Mouse (Mus musculus): ENCODE measurements around the gene Tnfrsf12a. TPM values are rescaled to one million over a fixed set of nuclear protein-coding genes. Genes with fewer than 3 reads are reported as not detected.

Tnfrsf12a gene
- polyA plus RNA-seq, 1 experiment from 2014 or later = 24.8 TPM

DNA sequence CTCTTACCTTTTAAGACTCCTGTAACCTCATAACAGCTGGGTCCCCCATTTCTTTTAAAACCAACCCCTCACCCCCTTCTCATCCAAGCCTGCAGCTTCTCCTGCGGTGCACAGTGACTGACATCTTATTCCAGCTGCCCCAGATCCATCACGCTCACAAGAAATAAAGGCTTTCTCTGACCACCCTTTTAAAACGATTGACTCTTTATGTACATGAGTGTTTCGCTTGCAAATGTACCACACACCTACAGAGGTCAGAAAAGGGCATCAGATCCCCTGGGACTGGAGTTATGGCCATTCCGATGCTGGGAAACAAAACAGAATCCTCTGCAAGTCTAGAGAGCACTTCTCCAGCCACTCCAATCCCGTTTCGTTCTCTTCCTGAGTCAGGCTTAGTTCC, 49.5 kb downstream of the Tnfrsf12a start:
- Histone ChIP-seq H3K27ac (no peak overlapping the region), H3K9me3 (no peaks in the 10 kb centered on the region), H3K4me1 (replicated peaks) (0 out of 2 replicates have a peak, but pooled peaks cover 3% of the 10 kb centered on the region), H3K4me3 (replicated peaks) (no peak overlapping the region), H3K27me3 (replicated peaks) (no peaks in the 10 kb centered on the region), H3K4me2 (replicated peaks) (no peak overlapping the region), H3K36me3 (no peaks in the 10 kb centered on the region), H3K9ac (no peak overlapping the region)
- WGBS = 42% methylated on average over 7 of the region's 7 CpGs
- no peak for ATAC-seq

Other genes starting within 250 kb of the Tnfrsf12a start
- not detected in 2 replicates for gene Vmn2r117, start 197.8 kb downstream of the Tnfrsf12a start, polyA plus RNA-seq (2015; fragmentation: Nextera tagmentation; extraction: Ambion mirVana)
- 15.2 and 17.7 TPM in 2 replicates for gene Zfp213, start 113.2 kb downstream of the Tnfrsf12a start, polyA plus RNA-seq (2015; fragmentation: Nextera tagmentation; extraction: Ambion mirVana)
- gene Zfp13, start 78.0 kb downstream of the Tnfrsf12a start, polyA plus RNA-seq (2015; fragmentation: Nextera tagmentation; extraction: Ambion mirVana) = 10.4 and 10.5 TPM in 2 replicates
- 0.14 TPM in 1 of 2 replicates, not detected in the other for gene Zscan10, start 76.6 kb downstream of the Tnfrsf12a start, polyA plus RNA-seq (2015; fragmentation: Nextera tagmentation; extraction: Ambion mirVana)
- 0.69 and 0.79 TPM in 2 replicates for gene Mmp25, start 32.2 kb downstream of the Tnfrsf12a start, polyA plus RNA-seq (2015; fragmentation: Nextera tagmentation; extraction: Ambion mirVana)
- 4.2 TPM in 2 replicates for gene Bicdl2, start 17.0 kb downstream of the Tnfrsf12a start, polyA plus RNA-seq (2015; fragmentation: Nextera tagmentation; extraction: Ambion mirVana)
- 68.9 and 69.9 TPM in 2 replicates for gene Hcfc1r1, start 3.9 kb downstream of the Tnfrsf12a start, polyA plus RNA-seq (2015; fragmentation: Nextera tagmentation; extraction: Ambion mirVana)
- 43.0 and 43.2 TPM in 2 replicates for gene Thoc6, start 3.6 kb downstream of the Tnfrsf12a start, polyA plus RNA-seq (2015; fragmentation: Nextera tagmentation; extraction: Ambion mirVana)
- gene Cldn6, start 1.8 kb upstream of the Tnfrsf12a start, polyA plus RNA-seq (2015; fragmentation: Nextera tagmentation; extraction: Ambion mirVana) = 42.8 and 46.2 TPM in 2 replicates
- 1.3 and 2.0 TPM in 2 replicates for gene Cldn9, start 6.6 kb upstream of the Tnfrsf12a start, polyA plus RNA-seq (2015; fragmentation: Nextera tagmentation; extraction: Ambion mirVana)
- gene 1520401A03Rik, start 45.3 kb upstream of the Tnfrsf12a start, polyA plus RNA-seq (2015; fragmentation: Nextera tagmentation; extraction: Ambion mirVana) = 0.14 TPM in 1 of 2 replicates, not detected in the other
- gene Pkmyt1, start 48.9 kb upstream of the Tnfrsf12a start, polyA plus RNA-seq (2015; fragmentation: Nextera tagmentation; extraction: Ambion mirVana) = 42.3 and 46.0 TPM in 2 replicates
- 21.8 and 22.7 TPM in 2 replicates for gene Paqr4, start 63.4 kb upstream of the Tnfrsf12a start, polyA plus RNA-seq (2015; fragmentation: Nextera tagmentation; extraction: Ambion mirVana)
- gene Kremen2, start 68.4 kb upstream of the Tnfrsf12a start, polyA plus RNA-seq (2015; fragmentation: Nextera tagmentation; extraction: Ambion mirVana) = 0.33 and 0.49 TPM in 2 replicates
- gene Flywch1, start 94.1 kb upstream of the Tnfrsf12a start, polyA plus RNA-seq (2015; fragmentation: Nextera tagmentation; extraction: Ambion mirVana) = 48.3 and 49.4 TPM in 2 replicates
- 14.7 TPM in 2 replicates for gene Flywch2, start 108.6 kb upstream of the Tnfrsf12a start, polyA plus RNA-seq (2015; fragmentation: Nextera tagmentation; extraction: Ambion mirVana)
- gene Srrm2, start 113.1 kb upstream of the Tnfrsf12a start, polyA plus RNA-seq (2015; fragmentation: Nextera tagmentation; extraction: Ambion mirVana) = 408 and 435 TPM in 2 replicates
- gene Elob, start 151.7 kb upstream of the Tnfrsf12a start, polyA plus RNA-seq (2015; fragmentation: Nextera tagmentation; extraction: Ambion mirVana) = 939 and 946 TPM in 2 replicates
- 0.14 and 0.20 TPM in 2 replicates for gene Prss33, start 158.6 kb upstream of the Tnfrsf12a start, polyA plus RNA-seq (2015; fragmentation: Nextera tagmentation; extraction: Ambion mirVana)
- gene Prss32, start 166.4 kb upstream of the Tnfrsf12a start, polyA plus RNA-seq (2015; fragmentation: Nextera tagmentation; extraction: Ambion mirVana) = 5.1 and 9.9 TPM in 2 replicates
- 2.1 and 3.3 TPM in 2 replicates for gene Prss41, start 166.7 kb upstream of the Tnfrsf12a start, polyA plus RNA-seq (2015; fragmentation: Nextera tagmentation; extraction: Ambion mirVana)
- gene Prss21, start 190.6 kb upstream of the Tnfrsf12a start, polyA plus RNA-seq (2015; fragmentation: Nextera tagmentation; extraction: Ambion mirVana) = not detected in 2 replicates
- gene Dcpp1, start 203.4 kb upstream of the Tnfrsf12a start, polyA plus RNA-seq (2015; fragmentation: Nextera tagmentation; extraction: Ambion mirVana) = not detected in 2 replicates
- not detected in 2 replicates for gene Dcpp2, start 203.4 kb upstream of the Tnfrsf12a start, polyA plus RNA-seq (2015; fragmentation: Nextera tagmentation; extraction: Ambion mirVana)
- gene Dcpp3, start 240.0 kb upstream of the Tnfrsf12a start, polyA plus RNA-seq (2015; fragmentation: Nextera tagmentation; extraction: Ambion mirVana) = not detected in 2 replicates